Mouse (Mus musculus): Measurements from ENCODE around the gene Efr3b.

Gene Efr3b

GRCm38 (mm10) chr12:4036157-4036556 lies 2.6 kb downstream of the Efr3b start:
- DNase-seq: no peak

DNA sequence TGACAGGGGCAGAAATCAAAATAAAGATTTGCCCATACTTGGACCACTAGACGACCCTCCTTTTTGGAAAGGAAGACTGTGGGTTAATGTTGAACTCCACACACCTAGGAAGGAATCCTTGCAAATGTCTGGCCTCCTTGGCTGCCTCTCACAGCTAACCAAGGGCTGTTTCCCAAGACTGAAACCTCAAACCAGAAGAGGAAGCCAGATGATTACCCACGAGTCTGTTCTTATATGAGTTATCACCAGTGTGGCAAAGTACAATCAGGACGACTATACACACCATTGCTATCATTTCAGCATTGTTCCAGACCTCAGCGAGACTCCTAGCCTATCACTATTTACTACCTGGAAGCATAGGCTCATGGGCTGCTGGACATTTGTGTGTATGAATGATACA lies 9.7 kb downstream of the Efr3b start:
- no peak for DNase-seq

GRCm38 (mm10) chr12:4028516-4028915 lies 10.2 kb downstream of the Efr3b start:
- DNase-seq: peak; percentile 23

GRCm38 (mm10) chr12:4024356-4024755 lies 14.4 kb downstream of the Efr3b start:
- DNase-seq: no peak

GRCm38 (mm10) chr12:4023501-4023900 lies 15.2 kb downstream of the Efr3b start:
- no peak for DNase-seq

DNA sequence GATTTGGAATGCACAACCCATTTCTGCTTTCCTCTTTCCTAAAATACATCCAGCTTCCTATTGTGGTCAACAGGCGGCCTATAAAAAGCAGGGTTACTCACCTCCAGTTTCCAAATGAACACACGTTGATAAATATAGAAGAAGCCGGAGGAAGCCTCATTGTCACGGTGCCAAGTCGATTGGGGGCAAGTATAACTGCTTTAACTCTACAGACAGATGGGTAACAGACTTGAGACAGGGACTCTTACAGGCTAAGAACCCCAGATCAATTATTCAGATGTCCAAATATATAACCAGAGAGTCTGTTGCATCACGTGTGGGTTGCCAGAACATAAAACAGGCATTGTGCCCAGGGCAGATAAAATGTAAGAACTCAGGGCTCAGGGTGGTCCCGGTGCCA lies 15.9 kb downstream of the Efr3b start:
- DNase-seq: peak; percentile 56

DNA sequence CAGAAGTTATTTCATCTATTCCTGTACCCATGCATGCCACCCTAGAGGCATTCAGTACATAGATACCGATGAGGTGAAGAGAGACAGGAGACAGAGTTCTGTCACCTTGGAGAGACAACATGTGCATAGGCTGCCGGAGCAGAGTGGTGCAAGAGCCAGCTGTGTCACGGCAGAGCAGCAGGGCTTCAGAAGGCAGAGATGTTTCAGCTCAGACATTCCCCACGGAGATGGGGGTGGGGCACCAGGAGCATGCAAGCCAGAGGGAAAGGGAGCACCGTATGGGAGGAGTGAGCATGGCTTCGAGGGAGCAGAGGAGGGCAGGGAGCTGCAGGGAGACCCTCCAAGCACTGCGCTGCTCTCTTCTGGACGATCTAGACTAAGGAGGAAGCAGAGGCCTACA lies 18.2 kb downstream of the Efr3b start:
- no peak for DNase-seq

- peak; percentile 10 for DNase-seq
These were observed 22.4 kb downstream of the Efr3b start for GRCm38 (mm10) chr12:4016321-4016720.

DNA sequence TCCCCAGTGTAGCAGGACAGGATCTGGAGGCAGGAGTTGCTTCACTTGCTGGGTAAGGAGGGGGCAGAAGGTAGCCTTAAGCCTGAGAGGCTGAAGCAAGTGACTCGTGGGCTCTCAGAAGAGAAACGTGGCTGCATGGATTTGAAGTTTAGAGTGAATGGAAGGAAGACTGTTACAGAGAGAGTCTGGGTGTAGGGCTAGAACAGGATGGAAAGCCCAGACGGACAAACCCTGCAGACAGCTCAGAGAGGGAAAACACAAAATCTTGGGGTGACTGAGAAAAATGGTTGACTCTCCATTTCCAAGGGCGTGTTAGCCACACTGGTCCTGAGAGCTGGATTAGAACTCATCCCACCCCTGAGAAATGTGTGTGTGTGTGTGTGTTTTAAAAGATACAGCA lies 23.0 kb downstream of the Efr3b start:
- no peak for DNase-seq

DNA sequence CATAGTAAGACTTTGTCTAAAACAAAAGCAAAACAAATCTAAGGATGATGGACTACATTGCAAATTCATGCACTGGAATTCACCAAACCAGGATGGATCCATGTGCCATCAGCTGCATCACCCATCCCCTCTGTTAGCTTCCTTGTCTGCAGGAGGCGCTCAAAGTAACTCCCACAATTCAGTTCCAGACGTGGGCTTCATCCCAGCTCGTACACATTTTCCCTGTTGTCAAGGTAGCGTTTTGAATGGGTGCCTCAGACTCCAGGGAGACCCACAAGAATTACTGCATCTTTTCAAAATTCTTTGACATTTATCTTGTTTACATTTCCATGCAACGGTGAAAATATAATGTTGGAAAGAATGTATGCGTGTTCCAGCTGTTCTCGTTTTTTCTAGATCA lies 23.5 kb downstream of the Efr3b start:
- no peak for DNase-seq

DNA sequence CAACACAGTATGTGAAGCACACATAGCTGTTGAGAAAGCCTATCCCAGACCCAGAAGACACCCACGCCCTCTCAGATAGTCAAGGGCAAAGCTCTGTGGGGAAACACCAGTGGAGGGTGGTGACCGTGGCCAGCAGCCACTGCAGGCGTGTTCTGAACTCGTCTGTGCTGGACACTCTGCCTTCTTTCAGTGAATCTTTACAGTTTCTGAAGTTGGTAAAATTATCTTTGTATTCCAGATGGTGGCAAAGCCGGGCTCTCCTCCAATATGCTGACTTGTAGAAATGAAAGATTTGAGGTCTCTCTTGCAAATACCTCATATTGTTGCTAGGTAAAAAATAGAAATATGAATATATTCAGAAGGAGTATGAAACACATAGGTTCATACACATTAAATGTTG lies 27.0 kb downstream of the Efr3b start:
- no peak for DNase-seq

DNA sequence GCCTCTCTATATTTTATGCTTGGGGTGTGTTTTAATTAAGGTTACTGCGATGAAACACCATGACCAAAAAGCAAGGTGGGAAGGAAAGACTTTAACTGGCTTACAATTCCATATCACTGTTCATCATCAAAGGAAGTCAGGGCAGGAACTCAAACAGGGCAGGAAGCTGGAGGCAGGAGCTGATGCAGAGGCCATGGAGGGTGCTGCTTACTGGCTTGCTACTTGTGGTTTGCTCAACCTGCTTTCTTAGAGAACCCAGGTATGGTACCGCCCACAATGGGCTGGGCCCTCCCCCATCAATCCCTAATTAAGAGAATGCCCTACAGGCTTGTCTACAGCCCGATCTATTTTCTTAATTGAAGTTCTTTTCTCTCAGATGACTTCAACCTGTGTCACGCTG lies 27.4 kb downstream of the Efr3b start:
- no peak for DNase-seq

GRCm38 (mm10) chr12:4008731-4009130 lies 30.0 kb downstream of the Efr3b start:
- DNase-seq: no peak

GRCm38 (mm10) chr12:4007766-4008165 lies 30.9 kb downstream of the Efr3b start:
- peak; percentile 18 for DNase-seq

DNA sequence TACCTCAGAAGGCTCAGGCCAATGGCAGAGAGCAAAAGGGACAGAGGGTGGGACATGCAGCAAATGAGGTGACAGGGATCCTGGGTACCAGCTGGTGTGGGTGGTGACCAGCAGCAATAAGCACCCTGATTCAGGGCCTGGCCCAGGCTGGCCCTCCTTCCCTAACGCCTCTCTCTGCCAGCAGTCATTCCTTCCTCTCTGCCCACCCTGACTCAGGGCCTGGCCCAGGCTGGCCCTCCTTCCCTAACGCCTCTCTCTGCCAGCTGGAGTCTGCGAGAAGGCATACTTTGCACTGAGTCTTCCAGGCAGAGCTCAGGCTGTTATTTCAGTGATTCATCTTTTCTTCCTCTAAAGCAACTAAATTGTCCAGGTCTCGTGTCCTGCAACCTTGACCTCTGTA lies 31.5 kb downstream of the Efr3b start:
- DNase-seq: no peak

- no peak for DNase-seq
These were observed 32.6 kb downstream of the Efr3b start for GRCm38 (mm10) chr12:4006079-4006478.

DNA sequence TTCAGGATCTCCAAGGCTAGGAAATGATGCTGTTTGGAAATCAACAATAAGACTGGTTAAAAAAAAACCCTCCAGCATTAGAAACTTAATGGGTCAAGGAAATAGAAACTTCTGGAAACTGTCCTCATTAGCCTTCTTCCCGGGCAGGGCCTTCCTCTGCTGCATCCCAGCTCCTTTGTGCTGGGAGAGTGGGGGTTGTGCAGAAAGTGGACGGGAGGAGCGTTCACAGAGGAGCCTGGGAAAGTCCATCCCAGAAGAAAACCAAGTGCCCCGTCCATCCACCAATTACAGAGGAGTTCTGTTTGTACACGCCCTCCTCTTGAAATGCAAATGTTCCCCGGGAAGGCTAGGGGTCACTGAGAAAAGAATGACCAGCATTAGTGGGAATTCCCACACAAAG lies 34.1 kb downstream of the Efr3b start:
- DNase-seq: peak; percentile 52

GRCm38 (mm10) chr12:4000406-4000805 lies 38.3 kb downstream of the Efr3b start:
- DNase-seq: no peak

- no peak for DNase-seq
These were observed 42.0 kb downstream of the Efr3b start for GRCm38 (mm10) chr12:3996749-3997148.

DNA sequence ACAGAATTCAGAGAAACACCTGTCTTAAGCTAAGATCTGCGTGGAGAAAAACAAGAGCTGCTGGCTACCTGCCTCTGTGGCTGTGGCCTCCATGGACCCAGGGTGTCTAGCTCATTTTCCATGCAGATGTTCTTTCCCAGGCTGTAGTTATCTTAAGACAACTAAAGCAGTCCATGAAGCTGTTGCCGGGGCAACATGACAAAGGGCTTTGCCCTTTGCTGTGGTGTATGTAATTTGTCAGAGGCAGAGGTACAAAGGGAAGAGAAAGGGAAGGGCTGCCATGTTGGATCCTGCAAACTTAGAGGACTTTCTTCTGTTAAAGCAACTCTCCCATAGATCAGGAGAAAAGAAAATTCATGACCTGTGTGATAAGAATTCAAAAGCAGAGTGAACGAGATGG lies 47.7 kb downstream of the Efr3b start:
- no peak for DNase-seq

GRCm38 (mm10) chr12:3989943-3990342 lies 48.8 kb downstream of the Efr3b start:
- DNase-seq: no peak

DNA sequence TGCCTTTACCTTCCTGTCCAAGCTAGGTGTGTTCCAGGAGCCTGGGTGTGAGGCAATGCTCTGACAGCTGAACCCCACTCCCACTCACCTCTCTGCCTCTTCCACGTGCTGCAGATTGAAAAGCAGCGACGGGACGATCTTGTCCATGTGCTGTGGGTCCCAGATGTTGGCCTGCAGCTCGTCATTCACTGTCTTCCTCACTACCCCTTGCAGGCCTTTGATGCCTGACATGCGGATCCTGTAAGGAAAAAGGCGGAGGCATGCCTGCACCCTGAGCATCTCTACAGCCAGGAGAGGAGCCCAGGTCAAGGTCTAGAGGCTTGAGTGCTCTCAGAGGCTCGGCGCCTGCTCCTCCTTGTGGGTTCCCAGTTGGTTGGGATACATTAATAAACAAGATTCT lies 54.3 kb downstream of the Efr3b start:
- DNase-seq: no peak

DNA sequence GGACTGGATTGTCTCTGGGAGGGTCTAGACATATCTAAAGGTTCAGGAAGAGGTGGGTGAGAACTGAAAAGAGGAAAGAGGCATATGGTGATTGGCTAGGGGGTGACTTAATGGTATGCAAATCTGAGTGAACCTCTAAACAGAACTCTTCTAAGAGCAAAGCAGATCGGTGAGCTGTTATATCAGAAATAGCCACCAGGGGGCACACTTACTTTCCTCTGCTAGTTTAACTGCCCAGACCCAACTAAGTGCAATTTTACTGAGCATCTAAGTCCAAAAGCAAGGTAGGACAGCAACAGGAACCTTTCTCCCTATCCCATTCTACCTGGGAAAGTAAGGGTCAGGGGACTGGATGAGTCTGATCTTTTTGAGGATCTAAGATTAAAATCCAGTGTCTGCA lies 55.0 kb downstream of the Efr3b start:
- DNase-seq: peak; percentile 79

DNA sequence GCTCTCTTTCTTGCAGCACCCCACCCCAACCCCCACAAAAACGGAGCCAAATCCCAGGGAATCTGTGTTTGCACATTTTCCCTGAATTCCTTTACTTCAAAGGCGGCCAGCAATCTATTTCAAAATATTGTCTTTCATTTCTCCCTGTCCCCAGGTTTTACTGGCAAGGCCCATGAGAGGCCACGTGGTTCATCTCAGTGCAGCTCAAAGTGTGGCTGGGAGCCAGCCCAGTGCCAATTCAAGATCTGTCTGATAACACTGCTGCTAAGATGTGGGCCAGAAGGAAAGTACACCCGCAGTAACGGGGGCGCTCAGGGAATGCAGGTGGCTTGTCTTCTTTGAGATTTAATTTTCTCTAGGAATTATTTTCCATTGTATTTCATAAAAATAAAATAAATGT lies 56.5 kb downstream of the Efr3b start:
- DNase-seq: peak; percentile 53

DNA sequence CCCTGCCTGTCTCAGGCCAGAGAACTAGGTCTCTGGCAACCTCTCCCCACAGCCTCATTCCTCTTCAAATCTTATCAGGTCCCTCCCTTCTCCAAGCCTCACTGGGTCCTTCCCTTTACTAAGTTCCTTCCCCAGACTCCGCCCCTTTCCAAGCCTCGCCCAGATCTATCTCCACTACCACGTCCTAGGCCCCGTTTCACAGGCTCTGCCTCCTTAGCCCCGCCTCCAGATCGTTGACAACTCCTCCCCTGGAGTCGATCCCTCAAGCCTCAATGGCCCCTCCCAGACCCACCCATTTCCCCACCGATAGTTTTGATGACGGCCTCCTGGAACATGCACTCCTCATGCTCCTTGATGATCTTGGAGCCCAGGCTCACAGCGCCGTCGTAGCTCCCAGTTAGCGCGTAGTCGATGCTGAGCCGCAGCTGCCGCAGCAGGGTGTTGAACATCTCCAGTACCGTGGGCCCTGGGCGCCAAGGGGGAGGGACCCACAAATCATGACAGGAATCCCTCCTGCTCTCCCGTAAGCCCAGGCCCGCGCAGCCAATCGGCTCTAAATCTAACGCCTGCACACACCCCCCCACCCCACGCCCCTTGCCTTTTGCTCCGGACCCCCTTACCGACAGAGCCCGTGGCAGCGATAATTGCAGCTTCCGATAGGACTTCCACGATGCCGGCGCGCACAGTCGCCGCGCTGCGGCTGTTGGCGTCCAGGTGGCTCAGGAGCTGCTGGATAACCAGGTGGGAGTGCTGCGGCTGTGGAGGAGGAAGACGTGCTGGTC lies 57.2 kb downstream of the Efr3b start:
- DNase-seq: peak; percentile 88

All from kidney, postnatal 14 days (tissue).